Mouse (Mus musculus) small intestine, adult 2 months (tissue): ENCODE data around the gene Paf1.

Experiments used
- CTCF ChIP-seq: fragments of 200-500 bp; IDR thresholded peaks from 2 replicates; pipeline ENCODE4 v1.5.1; 2012; ENCODE audit warnings: low read depth, mild to moderate bottlenecking, control low read depth, inconsistent platforms, low read length, moderate library complexity, mixed read lengths; ENCODE audit not compliant: insufficient replicate concordance, insufficient read length; ENCODE audit errors: extremely low read depth
- POLR2A ChIP-seq: fragments of 200-500 bp; IDR thresholded peaks from 2 replicates; pipeline ENCODE4 v1.6.1; 2012; ENCODE audit warnings: low read depth, mild to moderate bottlenecking, control low read depth, inconsistent platforms, low read length, moderate library complexity

- TF ChIP-seq CTCF (no peak), POLR2A (no peak)
Measured at GRCm38 (mm10) chr7:28444344-28444974, 51.7 kb downstream of the Paf1 start.
